In the genomic region with DNA sequence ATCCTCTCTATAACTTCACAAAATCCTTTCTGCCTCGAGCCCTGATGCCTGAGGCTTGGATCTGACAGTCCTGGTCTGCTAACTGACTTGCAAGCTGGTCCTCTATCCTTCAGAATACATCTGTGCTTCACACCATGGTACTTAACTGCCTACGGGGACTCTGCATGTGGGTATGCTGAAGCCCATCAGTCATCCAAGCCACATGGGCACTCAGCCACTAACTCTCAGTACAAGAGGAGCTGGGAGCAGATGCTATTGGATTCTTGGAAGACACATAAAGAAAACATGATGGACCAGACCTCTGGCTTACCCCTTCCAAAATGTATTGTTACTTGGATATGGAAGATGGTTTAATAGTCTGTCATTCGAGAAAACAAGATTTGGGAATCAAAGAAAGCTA, we compare ENCODE assay signal across 25 mouse cellular contexts.
"Had no signal": no experiment of that assay in that cellular context is flagged by ENCODE, and none has a peak within 500 bp of the region (broad histone marks: within the 10 kb centered on the region; RNA-seq: fewer than 3 reads in every experiment).

No protein-coding gene starts in this region.

- H3K4me3 ChIP-seq: gastrocnemius, adult 2 months; heart, embryonic 10.5 days; heart, embryonic 12.5 days; hindbrain, embryonic 10.5 days; hindbrain, embryonic 12.5 days; intestine, embryonic 15.5 days; layer of hippocampus, adult 2 months; limb, embryonic 10.5 days; limb, embryonic 12.5 days; liver, embryonic 13.5 days; liver, embryonic 15.5 days had no signal

- ATAC-seq: inflammation-experienced regulatory T-cells, adult 6 months; intestine, embryonic 15.5 days; intestine, postnatal 0 days had no signal

- H3K9ac ChIP-seq: heart, embryonic 12.5 days; hindbrain, embryonic 12.5 days; intestine, embryonic 15.5 days; limb, embryonic 12.5 days; liver, embryonic 13.5 days; liver, embryonic 15.5 days had no signal

- DNase-seq: gastrocnemius, adult 2 months; gastrocnemius, postnatal 10 days; gastrocnemius, postnatal 25 days; heart, adult 18-20 months; heart, postnatal 10 days; heart, postnatal 4 days; kidney, adult 18-20 months; kidney, adult 8-10 months; kidney, postnatal 10 days; kidney, postnatal 25 days; kidney, postnatal 4 days; liver; liver, embryonic 13.5 days had no signal

- H3K36me3 ChIP-seq: heart, embryonic 10.5 days; heart, embryonic 12.5 days; hindbrain, embryonic 10.5 days; hindbrain, embryonic 12.5 days; intestine, embryonic 15.5 days; limb, embryonic 10.5 days; limb, embryonic 12.5 days; liver, embryonic 13.5 days; liver, embryonic 15.5 days had no signal

- H3K4me2 ChIP-seq: heart, embryonic 12.5 days; hindbrain, embryonic 12.5 days; intestine, embryonic 15.5 days; limb, embryonic 12.5 days; liver, embryonic 11.5 days; liver, embryonic 13.5 days; liver, embryonic 15.5 days had no signal

- H3K4me1 ChIP-seq: heart, embryonic 10.5 days; heart, embryonic 12.5 days; hindbrain, embryonic 10.5 days; hindbrain, embryonic 12.5 days; intestine, embryonic 15.5 days; limb, embryonic 10.5 days; limb, embryonic 12.5 days; liver, embryonic 13.5 days; liver, embryonic 15.5 days had no signal

- H3K27ac ChIP-seq: gastrocnemius, adult 2 months; heart, embryonic 10.5 days; hindbrain, embryonic 10.5 days; hindbrain, embryonic 12.5 days; intestine, embryonic 15.5 days; layer of hippocampus, adult 2 months; limb, embryonic 10.5 days; limb, embryonic 12.5 days; liver, embryonic 13.5 days; liver, embryonic 15.5 days had no signal

- H3K9me3 ChIP-seq: heart, embryonic 10.5 days; heart, embryonic 12.5 days; hindbrain, embryonic 10.5 days; hindbrain, embryonic 12.5 days; intestine, embryonic 15.5 days; limb, embryonic 10.5 days; limb, embryonic 12.5 days; liver, embryonic 13.5 days; liver, embryonic 15.5 days had no signal

- H3K27me3 ChIP-seq: heart, embryonic 12.5 days; hindbrain, embryonic 12.5 days; intestine, embryonic 15.5 days; limb, embryonic 12.5 days; liver, embryonic 13.5 days; liver, embryonic 15.5 days had no signal
